Mouse (Mus musculus) neural tube, embryonic 14.5 days (tissue): ENCODE results near the gene Zfp384. TPM values are rescaled to one million over a fixed set of nuclear protein-coding genes. Genes with fewer than 3 reads are reported as not detected.
"Not testable (repeated sequence)": the region's sequence is repeated elsewhere in the genome, so short reads cannot be mapped to it uniquely, and the experiment has no call there.

Experiments used
- ATAC-seq: fragments of 200-750 bp; cut with Nextera tagmentation; 2 replicates; pipeline ENCODE4 v1.8.0; 2017; ENCODE audit warnings: low read depth, mild to moderate bottlenecking, moderate TSS enrichment, moderate library complexity
- H3K27ac ChIP-seq: fragments of 300-500 bp; sonication (generic); 2 replicates; pipeline ENCODE4 v1.5.1; 2014; ENCODE audit warnings: low read depth, mild to moderate bottlenecking, control low read depth, low read length, moderate library complexity, mixed read lengths
- H3K27me3 ChIP-seq: fragments of 300-500 bp; sonication (generic); 2 replicates; pipeline ENCODE4 v1.6.1; 2014; ENCODE audit warnings: low read length; ENCODE audit not compliant: control insufficient read depth, insufficient read depth
- H3K36me3 ChIP-seq: fragments of 300-500 bp; sonication (generic); 2 replicates; pipeline ENCODE4 v1.6.1; 2014; ENCODE audit warnings: low read length, mixed read lengths; ENCODE audit not compliant: control insufficient read depth, insufficient read depth
- H3K4me1 ChIP-seq: fragments of 300-500 bp; sonication (generic); 2 replicates; pipeline ENCODE4 v1.6.1; 2014; ENCODE audit warnings: low read length; ENCODE audit not compliant: control insufficient read depth, insufficient read depth
- H3K4me2 ChIP-seq: fragments of 300-500 bp; sonication (generic); 2 replicates; pipeline ENCODE4 v1.6.1; 2014; ENCODE audit warnings: mild to moderate bottlenecking, low read depth, low read length, control low read depth
- H3K4me3 ChIP-seq: fragments of 300-500 bp; sonication (generic); 2 replicates; pipeline ENCODE4 v1.5.1; 2014; ENCODE audit warnings: low read depth, low read length, control low read depth, mixed read lengths
- H3K9ac ChIP-seq: fragments of 300-500 bp; sonication (generic); replicated peaks from 2 replicates; pipeline ENCODE4 v1.6.1; 2014; ENCODE audit warnings: low read depth, mild to moderate bottlenecking, control low read depth, low read length, mixed read lengths
- H3K9me3 ChIP-seq: fragments of 300-500 bp; sonication (generic); 2 replicates; pipeline ENCODE4 v1.6.1; 2016; ENCODE audit warnings: low read length; ENCODE audit not compliant: control insufficient read depth
- WGBS: fragments of 180-500 bp; shearing (Covaris S2); extraction: QIAGEN DNeasy Blood & Tissue Kit; methylation state at CpG from one replicate; pipeline ENCODE4 v1.1.7; 2014; 5-methylcytosine and 5-hydroxymethylcytosine counted together
- polyA plus RNA-seq: library from polyadenylated mRNA; unstranded; fragments of >200 nt; fragmentation: Nextera tagmentation; extraction: Ambion mirVana; gene quantifications from 2 replicates; pipeline ENCODE4 v1.2.1, GENCODE M21; 2014

Gene Zfp384
- polyA plus RNA-seq, 1 experiment from 2014 or later: 16.5 TPM

GRCm38 (mm10) chr6:125003706-125004105, 5.2 kb upstream of the Zfp384 start:
- 47% methylated on average over 3 of the region's 3 CpGs for WGBS
- Histone ChIP-seq H3K4me1 (peaks cover 9% of the 10 kb centered on the region; the same call in 1 of the 2 replicates), H3K9ac (no peak overlapping the region), H3K36me3 (0 out of 2 replicates have a peak, but pooled peaks cover 4% of the 10 kb centered on the region), H3K27ac (no peak overlapping the region), H3K4me3 (no peak overlapping the region), H3K27me3 (peaks cover 14% of the 10 kb centered on the region), H3K4me2 (no peak overlapping the region), H3K9me3 (no peaks in the 10 kb centered on the region)
- no peak for ATAC-seq

- Histone ChIP-seq H3K4me2 (no peak overlapping the region), H3K36me3 (no peaks in the 10 kb centered on the region), H3K4me3 (no peak overlapping the region), H3K4me1 (peaks cover 8% of the 10 kb centered on the region), H3K27ac (no peak overlapping the region), H3K9me3 (no peaks in the 10 kb centered on the region), H3K9ac (no peak overlapping the region), H3K27me3 (peaks cover 6% of the 10 kb centered on the region)
- WGBS: 26% methylated on average over 3 of the region's 3 CpGs
- ATAC-seq: no peak
Observed at GRCm38 (mm10) chr6:125005086-125005485, 3.9 kb upstream of the Zfp384 start.

GRCm38 (mm10) chr6:125008060-125008459, 885 bp upstream of the Zfp384 start:
- Histone ChIP-seq H3K9me3 (no peaks in the 10 kb centered on the region), H3K4me3 (peak overlapping the region; percentile 68), H3K27me3 (no peaks in the 10 kb centered on the region), H3K27ac (peak overlapping the region; percentile 90), H3K4me2 (peak overlapping the region; percentile 95), H3K9ac (peak overlapping the region; percentile 94; the same call in 1 of the 2 replicates), H3K4me1 (peaks cover 30% of the 10 kb centered on the region), H3K36me3 (peaks cover 13% of the 10 kb centered on the region; the same call in 1 of the 2 replicates)
- 49% methylated on average over 13 of the region's 13 CpGs for WGBS
- ATAC-seq: no peak

GRCm38 (mm10) chr6:125008586-125009128, 288 bp upstream of the Zfp384 start:
- peak overlapping the region; percentile 98 for H3K27ac ChIP-seq
- under 1% methylated on average over 33 of the region's 34 CpGs for WGBS
- H3K4me2 ChIP-seq: peak overlapping the region; percentile 95
- H3K4me3 ChIP-seq: peak overlapping the region; percentile 68
- H3K4me1 ChIP-seq: peaks cover 30% of the 10 kb centered on the region
- H3K27me3 ChIP-seq: no peaks in the 10 kb centered on the region
- peak; percentile 98 for ATAC-seq
- peaks cover 14% of the 10 kb centered on the region; the same call in 1 of the 2 replicates for H3K36me3 ChIP-seq
- H3K9me3 ChIP-seq: no peaks in the 10 kb centered on the region
- H3K9ac ChIP-seq: peak overlapping the region; percentile 94

GRCm38 (mm10) chr6:125009181-125010073, 482 bp downstream of the Zfp384 start:
- Histone ChIP-seq H3K27me3 (no peaks in the 10 kb centered on the region), H3K36me3 (peaks cover 17% of the 10 kb centered on the region), H3K4me1 (peaks cover 30% of the 10 kb centered on the region), H3K4me2 (peak overlapping the region; percentile 95), H3K27ac (peak overlapping the region; percentile 98), H3K9me3 (no peaks in the 10 kb centered on the region), H3K4me3 (peak overlapping the region; percentile 68), H3K9ac (peak overlapping the region; percentile 94)
- WGBS: 1% methylated on average over 51 of the region's 78 CpGs
- peak; percentile 83 for ATAC-seq

GRCm38 (mm10) chr6:125017682-125018081, 8.7 kb downstream of the Zfp384 start:
- H3K4me3 ChIP-seq: no peak overlapping the region
- H3K4me1 ChIP-seq: no peaks in the 10 kb centered on the region
- no peak overlapping the region for H3K27ac ChIP-seq
- H3K4me2 ChIP-seq: no peak overlapping the region
- H3K27me3 ChIP-seq: no peaks in the 10 kb centered on the region
- no peak for ATAC-seq
- H3K36me3 ChIP-seq: peaks cover 20% of the 10 kb centered on the region
- WGBS: 97% methylated on average over 3 of the region's 3 CpGs
- H3K9me3 ChIP-seq: no peaks in the 10 kb centered on the region
- no peak overlapping the region for H3K9ac ChIP-seq

- not testable (repeated sequence) for H3K4me3 ChIP-seq, H3K4me2 ChIP-seq, H3K4me1 ChIP-seq, H3K9me3 ChIP-seq, H3K27ac ChIP-seq, H3K27me3 ChIP-seq, H3K9ac ChIP-seq, ATAC-seq
- WGBS: 32% methylated on average over 7 of the region's 9 CpGs
- H3K36me3 ChIP-seq: peaks cover 44% of the 10 kb centered on the region
Observed at GRCm38 (mm10) chr6:125030532-125030931, 21.6 kb downstream of the Zfp384 start.

- no peak overlapping the region for H3K9ac ChIP-seq
- no peak overlapping the region for H3K4me3 ChIP-seq
- no peaks in the 10 kb centered on the region for H3K27me3 ChIP-seq
- H3K4me1 ChIP-seq: no peaks in the 10 kb centered on the region
- ATAC-seq: 0 out of 2 replicates have a peak, but pooled peaks have one; percentile 17
- H3K4me2 ChIP-seq: no peak overlapping the region
- H3K9me3 ChIP-seq: no peaks in the 10 kb centered on the region
- 94% methylated on average over 16 of the region's 16 CpGs for WGBS
- H3K36me3 ChIP-seq: peaks cover 50% of the 10 kb centered on the region
- H3K27ac ChIP-seq: no peak overlapping the region
Observed at GRCm38 (mm10) chr6:125031604-125032003, 22.7 kb downstream of the Zfp384 start.

GRCm38 (mm10) chr6:125038666-125039065, 29.7 kb downstream of the Zfp384 start:
- H3K36me3 ChIP-seq: peaks cover 26% of the 10 kb centered on the region
- no peaks in the 10 kb centered on the region for H3K27me3 ChIP-seq
- ATAC-seq: no peak
- H3K9ac ChIP-seq: no peak overlapping the region
- peak overlapping the region; percentile 51 for H3K4me3 ChIP-seq
- no peaks in the 10 kb centered on the region for H3K9me3 ChIP-seq
- no peak overlapping the region for H3K27ac ChIP-seq
- peak overlapping the region; percentile 51; the same call in 1 of the 2 replicates for H3K4me2 ChIP-seq
- 93% methylated on average over 4 of the region's 4 CpGs for WGBS
- peaks cover 6% of the 10 kb centered on the region; the same call in 1 of the 2 replicates for H3K4me1 ChIP-seq
